Mouse (Mus musculus): Measurements from ENCODE around the gene Lamtor3.

GRCm38 (mm10) chr3:137958352-137958751 is 40.0 kb downstream of the Lamtor3 start:
- TF ChIP-seq CTCF (IDR thresholded peaks at IDR 0.05; ENCODE audit: insufficient read depth, low read depth, low read length): no peak
- no peak for TF ChIP-seq POLR2A (IDR thresholded peaks at IDR 0.05; ENCODE audit: insufficient read depth, low read depth, low read length)

All from olfactory bulb, adult 2 months (tissue).